Mouse (Mus musculus): Measurements from ENCODE around the gene Ppp1r16b.

DNA sequence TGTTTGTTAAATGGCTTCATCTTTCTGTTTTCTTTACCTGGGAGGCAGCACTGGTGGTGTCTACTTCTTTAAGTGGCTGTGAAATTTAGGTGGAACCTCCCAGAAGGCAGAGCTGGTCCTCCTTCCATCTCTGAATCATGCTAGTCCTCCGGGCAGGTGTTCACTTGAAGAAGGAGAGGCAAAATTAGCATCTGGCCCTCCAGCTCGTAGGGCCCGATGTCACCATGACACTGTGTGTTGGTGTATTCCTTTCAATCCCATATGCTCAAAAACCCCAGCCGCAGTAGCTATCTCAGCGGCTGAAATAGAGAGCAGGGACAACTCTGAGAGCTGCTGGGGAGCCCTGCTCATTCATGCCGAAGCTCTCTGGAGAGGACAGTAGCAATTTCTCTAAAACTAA, 27.0 kb downstream of the Ppp1r16b start:
- no peak for TF ChIP-seq POLR2A (IDR thresholded peaks at IDR 0.05; ENCODE audit: borderline replicate concordance, extremely low read depth, insufficient read depth, insufficient read length, poor library complexity, severe bottlenecking)
- no peak for TF ChIP-seq CTCF (IDR thresholded peaks at IDR 0.05; ENCODE audit: borderline replicate concordance, extremely low read depth, insufficient read depth, insufficient read length)

Data from brain, embryonic 14.5 days (tissue).